Mouse (Mus musculus) intestine, postnatal 0 days (tissue): ENCODE results near the gene Fez1. TPM values are rescaled to one million over a fixed set of nuclear protein-coding genes. Genes with fewer than 3 reads are reported as not detected.

Experiments
- ATAC-seq: fragments of 200-750 bp; cut with Nextera tagmentation; 2 replicates; pipeline ENCODE4 v1.8.0; 2017; ENCODE audit warnings: mild to moderate bottlenecking, moderate TSS enrichment, moderate library complexity
- H3K27ac ChIP-seq: fragments of 300-500 bp; sonication (generic); 2 replicates; pipeline ENCODE4 v1.5.1; 2014; ENCODE audit warnings: mild to moderate bottlenecking, low read depth, low read length, moderate library complexity
- H3K27me3 ChIP-seq: fragments of 300-500 bp; sonication (generic); replicated peaks from 2 replicates; pipeline ENCODE4 v1.6.1; 2014; ENCODE audit warnings: low read length, mixed read lengths; ENCODE audit not compliant: control insufficient read depth, insufficient read depth
- H3K36me3 ChIP-seq: fragments of 300-500 bp; sonication (generic); 2 replicates; pipeline ENCODE4 v1.6.1; 2014; ENCODE audit warnings: mild to moderate bottlenecking, moderate library complexity; ENCODE audit not compliant: control insufficient read depth, insufficient read depth
- H3K4me1 ChIP-seq: fragments of 300-500 bp; sonication (generic); replicated peaks from 2 replicates; pipeline ENCODE4 v1.6.1; 2014; ENCODE audit warnings: antibody characterized with exemption, low read length, mixed read lengths; ENCODE audit not compliant: control insufficient read depth, insufficient read depth
- H3K4me2 ChIP-seq: fragments of 300-500 bp; sonication (generic); replicated peaks from 2 replicates; pipeline ENCODE4 v1.6.1; 2014; ENCODE audit warnings: low read depth, mild to moderate bottlenecking, moderate library complexity
- H3K4me3 ChIP-seq: fragments of 300-500 bp; sonication (generic); 2 replicates; pipeline ENCODE4 v1.5.1; 2014; ENCODE audit warnings: low read depth, low read length
- H3K9ac ChIP-seq: fragments of 300-500 bp; sonication (generic); 2 replicates; pipeline ENCODE4 v1.6.1; 2014; ENCODE audit warnings: mild to moderate bottlenecking, low read depth, low read length
- H3K9me3 ChIP-seq: fragments of 300-500 bp; sonication (generic); 2 replicates; pipeline ENCODE4 v1.6.1; 2016; ENCODE audit warnings: mixed run types; ENCODE audit not compliant: control insufficient read depth
- CTCF ChIP-seq: sonication (generic); IDR thresholded peaks from 2 replicates; pipeline ENCODE4 v1.5.1; 2016; ENCODE audit warnings: low read depth, mild to moderate bottlenecking, control low read depth, antibody characterized with exemption, moderate library complexity
- WGBS: fragments of 180-500 bp; shearing (Covaris S2); extraction: QIAGEN DNeasy Blood & Tissue Kit; methylation state at CpG from one replicate; pipeline ENCODE4 v1.1.7; 2014; 5-methylcytosine and 5-hydroxymethylcytosine counted together
- polyA plus RNA-seq: library from polyadenylated mRNA; unstranded; fragments of >200 nt; fragmentation: Nextera tagmentation; extraction: Ambion mirVana; gene quantifications from 2 replicates; pipeline ENCODE4 v1.2.1, GENCODE M21; 2015

Fez1 gene
- polyA plus RNA-seq, 1 experiment from 2014 or later, result 9.6 TPM

DNA sequence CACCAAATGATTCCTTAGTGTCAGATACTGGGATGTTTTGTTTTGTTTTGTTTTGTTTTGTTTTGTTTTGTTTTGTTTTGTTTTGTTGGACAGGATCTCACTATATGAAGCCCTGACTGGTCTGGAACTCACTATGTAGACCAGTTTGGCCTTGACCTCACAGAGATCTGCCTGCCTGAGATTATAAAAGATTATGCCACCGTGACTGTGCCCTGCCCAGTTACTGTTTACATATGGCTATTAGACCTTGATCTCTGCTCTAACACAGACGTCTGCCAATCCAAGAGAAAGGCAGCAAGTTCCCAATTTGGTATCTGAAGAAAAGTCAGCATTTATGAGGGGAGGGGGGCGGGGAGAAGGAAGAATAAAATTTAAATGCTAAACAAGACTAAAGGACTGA is 42.0 kb downstream of the Fez1 start:
- Histone ChIP-seq H3K27me3 (no peaks in the 10 kb centered on the region), H3K9me3 (no peaks in the 10 kb centered on the region), H3K4me1 (no peaks in the 10 kb centered on the region), H3K4me3 (no peak overlapping the region), H3K36me3 (no peaks in the 10 kb centered on the region), H3K27ac (no peak overlapping the region), H3K4me2 (no peak overlapping the region), H3K9ac (no peak overlapping the region)
- TF ChIP-seq CTCF, result no peak
- WGBS, result 26% methylated on average over 3 of the region's 3 CpGs
- peak; percentile 47; the same call in 1 of the 2 replicates for ATAC-seq

- Histone ChIP-seq H3K36me3 (no peaks in the 10 kb centered on the region), H3K4me2 (no peak overlapping the region), H3K27me3 (no peaks in the 10 kb centered on the region), H3K9ac (no peak overlapping the region), H3K4me1 (no peaks in the 10 kb centered on the region), H3K9me3 (no peaks in the 10 kb centered on the region), H3K27ac (no peak overlapping the region), H3K4me3 (no peak overlapping the region)
- WGBS, result 64% methylated on average over 4 of the region's 4 CpGs
- no peak for ATAC-seq
- no peak for TF ChIP-seq CTCF
Observed at GRCm38 (mm10) chr9:36864862-36865813, 43.5 kb downstream of the Fez1 start.

DNA sequence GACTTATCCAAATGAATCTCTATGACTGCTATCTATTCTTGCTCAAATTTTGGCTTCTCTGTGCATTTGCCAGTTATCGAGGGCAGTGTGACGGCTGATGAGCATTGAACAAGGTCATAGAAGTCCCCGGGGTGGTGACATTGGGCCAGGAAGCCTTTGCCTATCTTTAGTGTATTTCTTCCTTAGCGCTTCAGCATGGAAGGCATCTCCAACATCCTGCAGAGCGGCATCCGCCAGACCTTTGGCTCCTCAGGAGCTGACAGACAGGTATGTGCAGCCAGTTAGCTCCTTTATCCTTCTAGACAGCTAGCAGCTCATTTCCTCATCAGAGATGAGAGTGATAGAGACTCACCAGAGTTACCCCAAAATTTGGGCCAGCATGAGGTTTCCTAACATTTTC is 47.0 kb downstream of the Fez1 start:
- Histone ChIP-seq H3K4me1 (no peaks in the 10 kb centered on the region), H3K9me3 (no peaks in the 10 kb centered on the region), H3K27me3 (no peaks in the 10 kb centered on the region), H3K4me2 (no peak overlapping the region), H3K9ac (no peak overlapping the region), H3K27ac (no peak overlapping the region), H3K4me3 (no peak overlapping the region), H3K36me3 (no peaks in the 10 kb centered on the region)
- TF ChIP-seq CTCF, result no peak
- no peak for ATAC-seq
- WGBS, result 86% methylated on average over 6 of the region's 6 CpGs

DNA sequence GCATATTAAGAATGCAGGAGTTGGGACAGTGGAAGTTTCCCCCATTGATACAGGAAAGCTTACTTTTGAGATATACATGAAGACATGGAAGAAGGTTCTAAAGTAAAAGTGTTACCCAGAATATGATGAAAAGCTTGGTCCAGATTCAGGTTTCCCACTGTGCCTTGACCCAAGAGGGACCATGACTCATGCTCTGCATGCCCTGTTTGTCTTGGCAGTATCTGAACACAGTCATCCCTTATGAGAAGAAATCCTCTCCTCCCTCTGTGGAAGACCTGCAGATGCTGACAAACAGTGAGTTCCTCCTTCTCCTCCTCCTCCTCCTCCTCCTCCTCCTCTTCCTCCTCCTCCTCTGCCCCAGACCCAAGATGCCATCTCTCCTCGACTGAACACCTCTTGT is 48.6 kb downstream of the Fez1 start:
- H3K36me3 ChIP-seq, result no peaks in the 10 kb centered on the region
- H3K9me3 ChIP-seq, result no peaks in the 10 kb centered on the region
- H3K4me2 ChIP-seq, result no peak overlapping the region
- H3K4me3 ChIP-seq, result no peak overlapping the region
- TF ChIP-seq CTCF, result no peak
- no peak overlapping the region for H3K27ac ChIP-seq
- no peak overlapping the region for H3K9ac ChIP-seq
- no peaks in the 10 kb centered on the region for H3K4me1 ChIP-seq
- H3K27me3 ChIP-seq, result no peaks in the 10 kb centered on the region
- WGBS, result 50% methylated on average over 1 of the region's 1 CpGs
- ATAC-seq, result no peak

DNA sequence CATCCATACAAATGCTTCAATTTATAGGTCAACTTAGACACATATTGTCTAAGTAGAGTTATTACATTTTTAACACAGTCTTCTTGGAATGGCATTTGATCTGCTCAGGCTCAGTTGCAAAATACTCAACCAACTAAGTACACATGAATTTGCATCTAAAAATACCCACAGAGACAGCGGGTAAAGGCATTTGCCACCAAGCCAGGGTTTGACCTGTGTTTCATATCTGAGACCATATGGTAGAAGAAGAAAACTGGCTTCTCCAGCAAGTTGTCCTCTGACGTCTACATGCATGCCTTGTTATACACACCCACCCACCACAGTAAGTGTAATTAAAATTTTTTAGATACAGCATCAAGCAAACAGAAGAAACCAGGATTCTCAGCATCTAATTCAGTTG is 52.1 kb downstream of the Fez1 start:
- no peaks in the 10 kb centered on the region for H3K9me3 ChIP-seq
- 65% methylated on average over 2 of the region's 2 CpGs for WGBS

DNA sequence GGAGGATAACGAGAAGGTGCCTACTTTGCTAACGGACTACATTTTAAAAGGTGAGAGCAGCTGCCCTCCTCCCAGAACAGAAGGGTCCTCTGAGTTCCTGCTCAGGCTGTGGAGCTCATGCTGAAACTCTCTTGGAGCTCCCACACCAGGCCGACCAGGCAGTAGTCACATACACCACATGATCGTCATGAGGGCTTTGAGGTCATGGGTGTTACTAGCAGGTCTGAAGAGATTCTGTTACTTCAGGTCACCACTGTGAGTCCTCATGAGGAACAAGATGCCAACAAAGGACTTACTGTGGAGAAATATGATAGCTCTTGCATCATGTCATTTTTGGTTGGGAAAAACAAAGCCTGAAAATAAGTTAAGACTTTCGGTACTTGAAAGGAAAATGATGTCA is 54.6 kb downstream of the Fez1 start:
- TF ChIP-seq CTCF, result no peak
- Histone ChIP-seq H3K4me2 (no peak overlapping the region), H3K4me3 (no peak overlapping the region), H3K9ac (no peak overlapping the region), H3K27ac (no peak overlapping the region), H3K4me1 (no peaks in the 10 kb centered on the region), H3K36me3 (no peaks in the 10 kb centered on the region), H3K27me3 (no peaks in the 10 kb centered on the region), H3K9me3 (no peaks in the 10 kb centered on the region)
- ATAC-seq, result no peak
- WGBS, result 85% methylated on average over 5 of the region's 5 CpGs

More for the DNA sequence above, 52.1 kb downstream of the Fez1 start:
- Histone ChIP-seq H3K4me2 (no peak overlapping the region), H3K4me3 (no peak overlapping the region), H3K27ac (no peak overlapping the region), H3K4me1 (no peaks in the 10 kb centered on the region), H3K9ac (no peak overlapping the region), H3K36me3 (no peaks in the 10 kb centered on the region), H3K27me3 (no peaks in the 10 kb centered on the region)
- no peak for ATAC-seq
- no peak for TF ChIP-seq CTCF
